Mouse (Mus musculus): ENCODE data around the gene Mael.

Gene Mael

DNA sequence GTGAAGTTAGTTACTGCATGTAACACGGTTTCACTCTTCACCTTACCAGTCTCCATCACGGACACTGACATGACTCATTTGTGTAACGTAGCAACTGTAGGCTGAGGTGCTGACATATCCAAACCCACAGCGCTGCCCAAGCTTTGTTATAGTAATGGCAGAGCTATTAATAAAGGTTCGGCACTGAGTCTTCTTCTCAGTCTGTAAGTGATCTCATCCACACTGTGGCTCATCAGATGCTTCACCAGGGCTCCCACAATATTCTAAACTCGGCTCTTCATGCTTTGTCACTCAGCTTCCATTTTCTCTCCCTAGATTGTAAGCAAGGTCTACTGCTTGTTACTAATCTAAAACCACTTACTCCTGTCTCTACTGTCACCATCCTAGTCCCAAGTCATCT, 29.2 kb downstream of the Mael start:
- no peak for DNase-seq (ENCODE audit: low spot score in 2 of 2)

GRCm38 (mm10) chr1:166205159-166205558, 33.4 kb downstream of the Mael start:
- DNase-seq (ENCODE audit: low spot score in 2 of 2), result no peak

- DNase-seq (ENCODE audit: low spot score in 2 of 2), result no peak
Measured at GRCm38 (mm10) chr1:166204171-166204570, 34.4 kb downstream of the Mael start.

- no peak for DNase-seq (ENCODE audit: low spot score in 2 of 2)
Measured at GRCm38 (mm10) chr1:166189821-166190220, 48.7 kb downstream of the Mael start.

- no peak for DNase-seq (ENCODE audit: low spot score in 2 of 2)
Measured at GRCm38 (mm10) chr1:166185357-166185756, 53.2 kb downstream of the Mael start.

DNA sequence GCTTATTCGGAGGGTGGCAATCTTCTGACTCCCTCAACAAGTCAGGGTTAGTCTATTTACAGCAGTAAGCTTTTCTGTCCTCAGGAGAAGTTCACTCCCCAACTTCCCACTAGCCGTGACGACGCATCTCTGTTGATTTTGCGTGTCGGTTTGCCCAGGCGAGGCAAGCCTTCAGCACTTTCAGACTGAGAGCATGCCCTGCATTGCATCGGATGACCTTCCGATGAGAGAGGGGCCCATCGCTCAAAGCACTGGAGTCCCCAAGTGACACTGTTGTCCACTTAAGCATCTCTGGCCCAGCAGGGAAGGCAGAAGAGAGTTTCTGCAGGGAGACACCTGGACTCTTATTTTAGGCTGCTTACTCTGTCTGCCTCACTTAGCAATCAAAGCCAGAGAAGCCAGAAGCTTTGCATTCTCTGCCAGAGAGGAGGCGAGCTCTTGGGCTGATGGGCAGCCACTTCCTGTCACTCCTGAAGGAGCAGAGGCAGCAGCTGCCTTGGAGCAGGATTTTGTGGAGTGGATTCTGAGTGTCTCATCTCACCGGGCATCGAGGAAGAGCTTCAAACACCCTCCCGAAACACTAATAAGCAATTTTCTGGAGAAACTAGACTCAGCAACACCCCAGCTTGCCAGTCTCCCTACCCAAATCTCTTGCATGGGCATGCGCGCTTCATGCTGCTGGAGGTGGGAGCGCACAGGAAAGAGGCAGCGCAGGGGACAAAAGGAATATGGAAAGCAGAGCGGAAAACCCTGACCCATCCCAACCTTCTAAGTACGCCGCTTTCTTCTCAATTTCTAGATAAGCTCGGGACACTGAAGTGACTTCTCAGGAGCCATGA, 53.9 kb downstream of the Mael start:
- no peak for DNase-seq (ENCODE audit: low spot score in 2 of 2)

DNA sequence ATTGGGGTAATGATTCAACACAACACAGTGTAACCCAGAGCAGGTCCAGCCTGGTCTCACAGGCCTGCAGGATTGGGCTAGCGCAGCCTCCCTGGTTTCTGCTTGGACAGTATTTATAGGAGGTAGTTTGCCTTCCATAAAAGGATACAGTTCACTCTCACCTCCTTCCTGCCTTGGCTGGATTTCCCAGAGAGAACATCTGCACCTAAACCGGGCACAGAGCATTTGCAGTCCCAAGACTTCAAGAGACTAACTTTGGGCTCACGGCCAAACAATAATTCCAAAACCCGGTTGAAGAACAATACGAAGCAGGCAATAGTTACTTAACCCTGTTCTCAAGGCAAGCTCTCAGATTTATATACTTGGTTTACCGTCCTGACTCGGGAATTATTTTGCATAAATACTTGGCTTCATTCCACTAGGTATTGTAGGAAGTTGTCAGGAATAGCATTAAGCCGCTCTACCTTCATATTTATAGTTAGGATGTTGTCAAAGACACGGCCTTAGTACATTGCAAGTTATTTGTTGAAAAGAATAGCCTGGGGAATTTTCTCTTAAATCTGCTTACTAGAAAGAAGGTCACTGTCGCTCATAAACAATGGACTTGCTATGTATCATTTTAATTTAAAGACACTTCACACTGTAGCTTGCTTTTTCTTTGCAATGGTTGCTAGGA, 55.5 kb downstream of the Mael start:
- no peak for DNase-seq (ENCODE audit: low spot score in 2 of 2)

- DNase-seq (ENCODE audit: low spot score in 2 of 2), result no peak
Measured at GRCm38 (mm10) chr1:166181510-166181909, 57.0 kb downstream of the Mael start.

GRCm38 (mm10) chr1:166173621-166174020, 64.9 kb downstream of the Mael start:
- no peak for DNase-seq (ENCODE audit: low spot score in 2 of 2)

GRCm38 (mm10) chr1:166172992-166173391, 65.6 kb downstream of the Mael start:
- no peak for DNase-seq (ENCODE audit: low spot score in 2 of 2)

DNA sequence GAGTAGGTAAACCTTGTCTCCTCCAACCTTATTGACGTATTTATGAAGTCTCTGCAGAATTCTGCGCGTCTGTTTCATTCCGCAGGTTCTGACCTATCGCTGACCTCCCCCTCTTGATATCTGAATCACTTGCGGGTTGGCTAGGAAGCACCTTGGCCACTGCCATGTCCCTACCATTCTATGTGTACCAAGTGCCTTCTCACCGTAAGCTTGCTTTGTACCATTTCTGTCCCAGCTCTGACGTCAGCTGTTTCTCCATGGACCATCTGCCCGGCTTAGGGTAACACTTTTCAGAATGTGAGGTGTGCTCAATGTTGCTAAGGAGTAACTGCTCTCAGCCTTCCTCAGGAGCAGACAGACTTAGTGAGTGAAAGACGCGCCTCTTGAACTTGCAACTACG, 67.7 kb downstream of the Mael start:
- no peak for DNase-seq (ENCODE audit: low spot score in 2 of 2)

- no peak for DNase-seq (ENCODE audit: low spot score in 2 of 2)
Measured at GRCm38 (mm10) chr1:166169713-166170112, 68.8 kb downstream of the Mael start.

DNA sequence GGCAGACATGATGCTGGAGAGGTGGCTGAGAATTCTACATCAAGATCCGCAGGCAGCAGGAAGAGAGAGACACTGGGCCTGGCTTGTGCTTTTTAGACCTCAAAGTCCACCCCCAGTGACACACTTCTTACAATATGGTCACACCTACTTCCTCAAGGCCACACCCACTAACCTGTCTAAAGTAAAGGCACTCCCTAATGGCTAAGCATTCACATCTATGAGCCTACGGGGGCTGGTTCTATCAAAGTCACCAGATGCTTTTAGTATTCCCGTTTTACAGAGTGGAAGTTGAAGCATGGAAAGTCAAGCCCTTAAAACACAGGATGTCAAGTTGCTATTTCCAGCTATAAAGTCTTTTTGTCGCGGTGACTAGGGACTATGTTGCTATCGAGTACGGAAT, 70.5 kb downstream of the Mael start:
- DNase-seq (ENCODE audit: low spot score in 2 of 2), result no peak

DNA sequence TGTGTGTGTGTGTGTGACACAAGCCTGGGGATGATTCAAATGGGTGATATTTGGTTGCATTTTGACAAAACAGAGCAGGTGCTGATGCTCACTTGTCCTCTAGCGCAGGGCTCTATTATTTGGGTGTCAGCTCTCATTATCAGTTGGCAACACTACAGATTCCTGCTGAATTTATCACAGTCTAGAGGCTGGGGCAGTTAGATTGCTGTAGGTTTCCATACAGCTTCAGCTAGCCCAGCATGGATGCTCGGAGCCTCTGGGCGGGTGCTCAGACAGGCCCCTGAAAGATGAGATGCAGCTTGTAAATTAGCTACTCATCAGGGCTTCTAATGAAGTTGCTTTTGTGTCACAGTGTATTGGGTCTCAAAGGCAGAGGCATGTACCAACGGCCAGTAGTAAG, 71.1 kb downstream of the Mael start:
- DNase-seq (ENCODE audit: low spot score in 2 of 2), result no peak

- DNase-seq (ENCODE audit: low spot score in 2 of 2), result no peak
Measured at GRCm38 (mm10) chr1:166165159-166165558, 73.4 kb downstream of the Mael start.

- DNase-seq (ENCODE audit: low spot score in 2 of 2), result no peak
Measured at GRCm38 (mm10) chr1:166164580-166164979, 74.0 kb downstream of the Mael start.

GRCm38 (mm10) chr1:166160569-166161445, 77.7 kb downstream of the Mael start:
- DNase-seq (ENCODE audit: low spot score in 2 of 2), result peak; percentile 35 to 72

DNA sequence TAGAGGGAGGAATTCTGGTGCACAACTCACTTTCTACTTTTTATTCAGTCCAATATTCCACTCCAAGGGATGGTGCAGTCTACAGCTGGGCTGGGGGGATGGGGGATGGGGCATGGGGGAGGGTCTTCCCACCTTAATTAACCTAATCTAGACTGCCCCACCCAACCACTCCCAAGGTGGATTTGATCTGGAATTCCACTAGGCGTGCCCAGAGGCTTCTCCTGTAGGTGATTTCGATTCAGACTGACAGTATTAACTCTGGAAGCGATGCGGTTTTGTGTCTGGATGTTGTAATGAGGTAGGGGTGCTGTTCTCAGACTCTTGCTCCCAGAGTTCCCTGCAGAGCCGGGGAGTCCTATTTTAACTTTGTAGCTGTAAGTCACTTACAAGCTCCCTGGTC, 78.4 kb downstream of the Mael start:
- DNase-seq (ENCODE audit: low spot score in 2 of 2), result no peak

DNA sequence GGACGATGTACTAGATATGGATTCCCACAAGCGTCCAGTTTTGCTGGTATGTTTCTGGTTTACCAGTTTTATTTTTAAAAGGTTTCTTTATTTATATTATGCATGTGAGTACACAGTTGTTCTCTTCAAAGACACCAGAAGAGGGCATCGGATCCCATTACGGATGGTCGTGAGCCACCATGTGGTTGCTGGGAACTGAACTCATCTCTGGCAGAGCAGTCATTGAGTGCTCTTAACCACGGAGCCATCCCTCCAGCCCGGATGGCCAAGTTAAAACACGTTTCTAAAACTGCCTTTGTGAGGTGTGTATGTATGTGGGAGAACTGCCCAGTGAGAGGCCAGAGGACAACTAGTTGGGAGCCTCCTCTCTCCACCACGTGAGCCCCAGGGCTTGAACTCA, 79.9 kb downstream of the Mael start:
- no peak for DNase-seq (ENCODE audit: low spot score in 2 of 2)

GRCm38 (mm10) chr1:166157712-166158111, 80.8 kb downstream of the Mael start:
- no peak for DNase-seq (ENCODE audit: low spot score in 2 of 2)

DNA sequence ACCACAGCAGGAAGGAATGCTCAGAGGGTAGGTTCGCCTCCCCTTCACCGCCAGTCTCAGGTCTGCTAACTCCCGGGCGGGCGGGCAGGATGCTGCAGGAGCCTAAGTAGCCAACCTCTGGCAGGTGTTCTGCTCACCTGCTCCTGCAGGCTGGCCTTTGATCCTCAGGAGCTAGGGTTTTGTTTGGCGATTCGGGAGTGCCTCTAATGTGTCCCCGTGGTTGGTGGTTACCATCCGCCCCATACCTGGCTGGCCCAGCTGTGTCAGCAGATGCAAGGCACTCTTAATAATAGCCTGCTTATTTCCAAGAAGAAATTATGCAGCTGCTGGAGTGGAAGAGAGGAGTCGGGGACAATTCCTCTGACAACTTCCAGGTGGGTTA, 83.4 kb downstream of the Mael start:
- DNase-seq (ENCODE audit: low spot score in 2 of 2), result no peak

Data from frontal cortex, postnatal 14 days (tissue).